Mouse (Mus musculus) liver, postnatal 0 days (tissue): ENCODE measurements around the gene Ubxn6.

Experiments used
- CTCF ChIP-seq: sonication (generic); IDR thresholded peaks from 2 replicates; pipeline ENCODE4 v1.5.1; 2016; ENCODE audit warnings: antibody characterized with exemption, low read depth
- EP300 ChIP-seq: IDR thresholded peaks from 2 replicates; pipeline ENCODE4 v1.6.1; 2016; ENCODE audit warnings: antibody characterized with exemption, low read depth, mild to moderate bottlenecking

GRCm38 (mm10) chr17:56116193-56116592 lies 41.4 kb upstream of the Ubxn6 start:
- TF ChIP-seq CTCF (no peak), EP300 (no peak)
